Mouse (Mus musculus) stomach, postnatal 0 days (tissue): Measurements from ENCODE around the gene Leng1.

Source experiments
- CTCF ChIP-seq: IDR thresholded peaks from 2 replicates; pipeline ENCODE4 v1.5.1; 2016; ENCODE audit warnings: antibody characterized with exemption, low read depth, mild to moderate bottlenecking, moderate library complexity
- EP300 ChIP-seq: optimal IDR thresholded peaks from 2 replicates; pipeline ENCODE3; 2016; ENCODE audit warnings: antibody characterized with exemption

DNA sequence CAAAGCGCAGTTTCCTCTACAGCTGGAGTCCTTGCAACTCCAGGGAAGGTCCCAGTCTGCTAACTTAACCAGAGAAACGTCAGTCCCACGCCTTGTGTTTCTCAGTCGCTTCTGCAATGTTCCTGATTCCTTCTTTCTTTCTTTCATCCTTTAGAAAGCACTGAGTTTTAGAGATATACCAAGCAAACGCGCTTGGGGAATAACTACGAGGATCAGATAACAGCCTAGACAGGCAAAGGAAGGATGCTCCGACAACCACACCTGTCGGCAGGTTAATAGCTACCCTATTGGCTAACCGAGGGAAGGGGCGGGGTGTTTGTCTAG lies 21.3 kb downstream of the Leng1 start:
- TF ChIP-seq CTCF: no peak
- TF ChIP-seq EP300: no peak
